Mouse (Mus musculus) forebrain, embryonic 13.5 days (tissue): ENCODE data around the gene Pilra. TPM values are rescaled to one million over a fixed set of nuclear protein-coding genes. Genes with fewer than 3 reads are reported as not detected.

Experiments
- ATAC-seq: fragments of 200-750 bp; cut with Nextera tagmentation; 2 replicates; pipeline ENCODE4 v1.8.0; 2017
- H3K27ac ChIP-seq: fragments of 300-500 bp; sonication (generic); 2 replicates; pipeline ENCODE4 v1.5.1; 2015; ENCODE audit warnings: inconsistent platforms, mild to moderate bottlenecking, moderate library complexity
- H3K27me3 ChIP-seq: fragments of 300-500 bp; sonication (generic); 2 replicates; pipeline ENCODE4 v1.6.1; 2015; ENCODE audit warnings: mild to moderate bottlenecking, inconsistent platforms
- H3K36me3 ChIP-seq: fragments of 300-500 bp; sonication (generic); 2 replicates; pipeline ENCODE4 v1.6.1; 2015; ENCODE audit warnings: mild to moderate bottlenecking, inconsistent platforms; ENCODE audit not compliant: poor library complexity, severe bottlenecking
- H3K4me1 ChIP-seq: fragments of 300-500 bp; sonication (generic); 2 replicates; pipeline ENCODE4 v1.6.1; 2015; ENCODE audit warnings: inconsistent platforms
- H3K4me2 ChIP-seq: fragments of 300-500 bp; sonication (generic); 2 replicates; pipeline ENCODE4 v1.6.1; 2015; ENCODE audit warnings: inconsistent platforms, mild to moderate bottlenecking, moderate library complexity
- H3K4me3 ChIP-seq: fragments of 300-500 bp; sonication (generic); 2 replicates; pipeline ENCODE4 v1.5.1; 2015; ENCODE audit warnings: mild to moderate bottlenecking, inconsistent platforms
- H3K9ac ChIP-seq: fragments of 300-500 bp; sonication (generic); 2 replicates; pipeline ENCODE4 v1.6.1; 2015; ENCODE audit warnings: mild to moderate bottlenecking, inconsistent platforms
- H3K9me3 ChIP-seq: fragments of 300-500 bp; sonication (generic); replicated peaks from 2 replicates; pipeline ENCODE4 v1.6.1; 2016; ENCODE audit warnings: inconsistent platforms
- WGBS: fragments of 180-500 bp; shearing (Covaris S2); methylation state at CpG from one replicate; pipeline ENCODE4 v1.1.7; 2015; 5-methylcytosine and 5-hydroxymethylcytosine counted together
- polyA plus RNA-seq: library from polyadenylated mRNA; unstranded; fragments of >200 nt; fragmentation: Nextera tagmentation; extraction: Ambion mirVana; gene quantifications from 2 replicates; pipeline ENCODE4 v1.2.1, GENCODE M21; 2015

Gene Pilra
- polyA plus RNA-seq, 1 experiment from 2014 or later: 1.3 TPM

- Histone ChIP-seq H3K4me1 (no peaks in the 10 kb centered on the region), H3K4me3 (no peak overlapping the region), H3K4me2 (no peak overlapping the region), H3K27ac (no peak overlapping the region), H3K27me3 (no peaks in the 10 kb centered on the region), H3K9ac (no peak overlapping the region), H3K9me3 (no peaks in the 10 kb centered on the region), H3K36me3 (no peaks in the 10 kb centered on the region)
- 61% methylated on average over 4 of the region's 4 CpGs for WGBS
- ATAC-seq: no peak
These were observed 14.0 kb downstream of the Pilra start for GRCm38 (mm10) chr5:137822126-137822525.

- no peak overlapping the region for H3K9ac ChIP-seq
- no peak overlapping the region for H3K4me2 ChIP-seq
- no peak overlapping the region for H3K27ac ChIP-seq
- H3K4me3 ChIP-seq: no peak overlapping the region
- no peaks in the 10 kb centered on the region for H3K36me3 ChIP-seq
- no peak for ATAC-seq
- WGBS: 78% methylated on average over 4 of the region's 4 CpGs
- no peaks in the 10 kb centered on the region for H3K27me3 ChIP-seq
- H3K9me3 ChIP-seq: no peaks in the 10 kb centered on the region
- H3K4me1 ChIP-seq: no peaks in the 10 kb centered on the region
These were observed 18.4 kb downstream of the Pilra start for GRCm38 (mm10) chr5:137817466-137818222.

GRCm38 (mm10) chr5:137808316-137808715 is 27.8 kb downstream of the Pilra start:
- no peaks in the 10 kb centered on the region for H3K4me1 ChIP-seq
- H3K27me3 ChIP-seq: no peaks in the 10 kb centered on the region
- H3K36me3 ChIP-seq: no peaks in the 10 kb centered on the region
- no peak overlapping the region for H3K27ac ChIP-seq
- ATAC-seq: no peak
- no peak overlapping the region for H3K4me3 ChIP-seq
- no peak overlapping the region for H3K4me2 ChIP-seq
- H3K9me3 ChIP-seq: no peaks in the 10 kb centered on the region
- H3K9ac ChIP-seq: no peak overlapping the region
- 94% methylated on average over 5 of the region's 5 CpGs for WGBS

GRCm38 (mm10) chr5:137806158-137806557 is 29.9 kb downstream of the Pilra start:
- H3K4me1 ChIP-seq: no peaks in the 10 kb centered on the region
- no peak overlapping the region for H3K9ac ChIP-seq
- no peak overlapping the region for H3K4me3 ChIP-seq
- no peak overlapping the region for H3K27ac ChIP-seq
- no peak for ATAC-seq
- no peaks in the 10 kb centered on the region for H3K36me3 ChIP-seq
- no peaks in the 10 kb centered on the region for H3K27me3 ChIP-seq
- H3K4me2 ChIP-seq: no peak overlapping the region
- no peaks in the 10 kb centered on the region for H3K9me3 ChIP-seq
- 77% methylated on average over 1 of the region's 1 CpGs for WGBS

- H3K27me3 ChIP-seq: no peaks in the 10 kb centered on the region
- H3K27ac ChIP-seq: no peak overlapping the region
- H3K36me3 ChIP-seq: no peaks in the 10 kb centered on the region
- no peak for ATAC-seq
- H3K4me2 ChIP-seq: no peak overlapping the region
- no peak overlapping the region for H3K9ac ChIP-seq
- H3K9me3 ChIP-seq: no peaks in the 10 kb centered on the region
- H3K4me3 ChIP-seq: no peak overlapping the region
- H3K4me1 ChIP-seq: no peaks in the 10 kb centered on the region
- 80% methylated on average over 3 of the region's 3 CpGs for WGBS
These were observed 35.2 kb downstream of the Pilra start for GRCm38 (mm10) chr5:137800917-137801316.

- ATAC-seq: no peak
- H3K27me3 ChIP-seq: no peaks in the 10 kb centered on the region
- no peak overlapping the region for H3K9ac ChIP-seq
- WGBS: 81% methylated on average over 3 of the region's 3 CpGs
- no peaks in the 10 kb centered on the region for H3K4me1 ChIP-seq
- no peak overlapping the region for H3K27ac ChIP-seq
- no peak overlapping the region for H3K4me3 ChIP-seq
- H3K9me3 ChIP-seq: no peaks in the 10 kb centered on the region
- no peak overlapping the region for H3K4me2 ChIP-seq
- H3K36me3 ChIP-seq: no peaks in the 10 kb centered on the region
These were observed 39.5 kb downstream of the Pilra start for GRCm38 (mm10) chr5:137796606-137797005.

GRCm38 (mm10) chr5:137791553-137791952 is 44.5 kb downstream of the Pilra start:
- Histone ChIP-seq H3K4me1 (0 out of 2 replicates have a peak, but pooled peaks cover 6% of the 10 kb centered on the region), H3K36me3 (no peaks in the 10 kb centered on the region), H3K9me3 (no peaks in the 10 kb centered on the region), H3K9ac (no peak overlapping the region), H3K4me3 (no peak overlapping the region), H3K27ac (no peak overlapping the region), H3K4me2 (no peak overlapping the region), H3K27me3 (peaks cover 4% of the 10 kb centered on the region)
- ATAC-seq: no peak

- Histone ChIP-seq H3K4me2 (no peak overlapping the region), H3K9me3 (no peaks in the 10 kb centered on the region), H3K36me3 (peaks cover 8% of the 10 kb centered on the region), H3K4me3 (no peak overlapping the region), H3K4me1 (peaks cover 19% of the 10 kb centered on the region), H3K27me3 (peaks cover 4% of the 10 kb centered on the region), H3K27ac (no peak overlapping the region), H3K9ac (no peak overlapping the region)
- ATAC-seq: no peak
- 92% methylated on average over 2 of the region's 2 CpGs for WGBS
These were observed 47.0 kb downstream of the Pilra start for GRCm38 (mm10) chr5:137788946-137789531.

GRCm38 (mm10) chr5:137788171-137788570 is 47.9 kb downstream of the Pilra start:
- 71% methylated on average over 24 of the region's 24 CpGs for WGBS
- H3K4me1 ChIP-seq: peaks cover 28% of the 10 kb centered on the region
- peaks cover 17% of the 10 kb centered on the region for H3K36me3 ChIP-seq
- H3K9me3 ChIP-seq: no peaks in the 10 kb centered on the region
- no peak overlapping the region for H3K27ac ChIP-seq
- ATAC-seq: no peak
- H3K27me3 ChIP-seq: peaks cover 4% of the 10 kb centered on the region
- peak overlapping the region; percentile 85 for H3K4me3 ChIP-seq
- H3K9ac ChIP-seq: no peak overlapping the region
- H3K4me2 ChIP-seq: peak overlapping the region; percentile 95

- under 1% methylated on average over 48 of the region's 48 CpGs for WGBS
- Histone ChIP-seq H3K9ac (peak within 1 kb of the TSS; percentile 98), H3K4me3 (peak within 1 kb of the TSS; percentile 85), H3K4me2 (peak within 1 kb of the TSS; percentile 95), H3K27me3 (peaks cover 4% of the 10 kb centered on the region), H3K9me3 (no peaks in the 10 kb centered on the region), H3K27ac (peak within 1 kb of the TSS; percentile 98), H3K4me1 (peaks cover 36% of the 10 kb centered on the region), H3K36me3 (peaks cover 25% of the 10 kb centered on the region)
- peak; percentile 69 for ATAC-seq
These were observed 48.7 kb downstream of the Pilra start, which contains the start of the genes Mepce and Zcwpw1 for GRCm38 (mm10) chr5:137787151-137787928. Gene Mepce, minus strand, starts transcription at chr5:137787655. Gene Zcwpw1, plus strand, starts transcription at chr5:137787798.

GRCm38 (mm10) chr5:137786109-137786942 is 49.8 kb downstream of the Pilra start:
- Histone ChIP-seq H3K4me1 (peaks cover 41% of the 10 kb centered on the region), H3K4me3 (peak overlapping the region; percentile 85), H3K9me3 (no peaks in the 10 kb centered on the region), H3K36me3 (peaks cover 35% of the 10 kb centered on the region), H3K27me3 (peaks cover 4% of the 10 kb centered on the region), H3K4me2 (peak overlapping the region; percentile 95), H3K9ac (peak overlapping the region; percentile 98), H3K27ac (peak overlapping the region; percentile 98)
- ATAC-seq: peak; percentile 86
- under 1% methylated on average over 72 of the region's 79 CpGs for WGBS
